ENCODE assay signal across 9 mouse cellular contexts in genomic region chr16:25533206-25533580, GRCm38 (mm10).
DNase-seq lines count a peak whose midpoint lies in the region; ATAC-seq and TF ChIP-seq lines count a peak whose summit lies in the region.
"Had no signal": no experiment of that assay in that cellular context is flagged by ENCODE, and none has a peak within 500 bp of the region (broad histone marks: within the 10 kb centered on the region; RNA-seq: fewer than 3 reads in every experiment).

No protein-coding gene starts in this region.

- H3K4me1 ChIP-seq in limb, embryonic 14.5 days (ENCODE audit: control insufficient read depth, insufficient read depth, low read length): no peaks in the 10 kb centered on the region
- no peaks in the 10 kb centered on the region for H3K4me1 ChIP-seq in limb, embryonic 10.5 days
- H3K4me1 ChIP-seq: stomach, embryonic 15.5 days had no signal

- H3K27ac ChIP-seq in limb, embryonic 14.5 days (replicated peaks; ENCODE audit: low read depth, low read length): no peak overlapping the region
- no peak overlapping the region for H3K27ac ChIP-seq in limb, embryonic 10.5 days
- H3K27ac ChIP-seq: stomach, embryonic 15.5 days had no signal

- ATAC-seq in limb, embryonic 14.5 days (ENCODE audit: low FRiP score, low read depth): no peak

- H3K4me2 ChIP-seq in limb, embryonic 14.5 days (replicated peaks; ENCODE audit: low read depth, low read length, severe bottlenecking): no peak overlapping the region
- H3K4me2 ChIP-seq: stomach, embryonic 15.5 days had no signal

- no peaks in the 10 kb centered on the region for H3K36me3 ChIP-seq in limb, embryonic 14.5 days (ENCODE audit: control insufficient read depth, insufficient read depth, low read length)
- H3K36me3 ChIP-seq in limb, embryonic 10.5 days: no peaks in the 10 kb centered on the region
- H3K36me3 ChIP-seq: stomach, embryonic 15.5 days had no signal

- no peak overlapping the region for H3K9ac ChIP-seq in limb, embryonic 14.5 days (ENCODE audit: low read depth, low read length, severe bottlenecking)
- H3K9ac ChIP-seq: stomach, embryonic 15.5 days had no signal

- DNase-seq in adrenal gland, adult (ENCODE audit: inconsistent age in 2 of 2, low spot score in 1 of 2): peak; percentile 40 to 84
- DNase-seq in adrenal gland, postnatal 4 days (ENCODE audit: low spot score in 2 of 2): no peak
- DNase-seq in limb, embryonic 14.5 days (ENCODE audit: low spot score): peak; percentile 15
- DNase-seq in limb, embryonic 10.5 days (ENCODE audit: low spot score): no peak
- peak; percentile 77 for DNase-seq in gastrocnemius, postnatal 10 days
- DNase-seq in ovary, postnatal 14 days (ENCODE audit: low spot score): peak; percentile 15
- no peak for DNase-seq in T-cell, adult 2 months (ENCODE audit: low spot score)
- DNase-seq in spleen, adult 12 weeks (ENCODE audit: low spot score): no peak

- 79% methylated on average over 4 of the region's 4 CpGs for WGBS in limb, embryonic 14.5 days
- 88% methylated on average over 4 of the region's 4 CpGs for WGBS in limb, embryonic 10.5 days

- no peak overlapping the region for H3K4me3 ChIP-seq in limb, embryonic 14.5 days (replicated peaks; ENCODE audit: low read length)
- no peak overlapping the region for H3K4me3 ChIP-seq in limb, embryonic 10.5 days
- H3K4me3 ChIP-seq: stomach, embryonic 15.5 days had no signal

- no peak for TF ChIP-seq POLR2A in limb, embryonic 14.5 days (IDR thresholded peaks at IDR 0.05; ENCODE audit: borderline replicate concordance, extremely low read depth, insufficient read depth, insufficient read length)

- H3K9me3 ChIP-seq in limb, embryonic 14.5 days (ENCODE audit: control insufficient read depth, low read length): no peaks in the 10 kb centered on the region
- H3K9me3 ChIP-seq in limb, embryonic 10.5 days (replicated peaks): no peaks in the 10 kb centered on the region
- H3K9me3 ChIP-seq: stomach, embryonic 15.5 days had no signal

- no peaks in the 10 kb centered on the region for H3K27me3 ChIP-seq in limb, embryonic 14.5 days (ENCODE audit: control insufficient read depth, insufficient read depth, low read length)
- H3K27me3 ChIP-seq in limb, embryonic 10.5 days (ENCODE audit: low read depth, poor library complexity, severe bottlenecking): no peaks in the 10 kb centered on the region
- H3K27me3 ChIP-seq: stomach, embryonic 15.5 days had no signal

Comparison
In these comparisons a context has a peak if more than half of its experiments do, and no peak if none do; other contexts are left out.
1. DNase-seq: peak in adrenal gland, adult (2 of 2), limb, embryonic 14.5 days (single experiment), gastrocnemius, postnatal 10 days (single experiment) and ovary, postnatal 14 days (single experiment); none in adrenal gland, postnatal 4 days (0 of 2), limb, embryonic 10.5 days (single experiment), T-cell, adult 2 months (single experiment) and spleen, adult 12 weeks (single experiment).